ENCODE assay signal across 8 mouse cellular contexts in the genomic region with DNA sequence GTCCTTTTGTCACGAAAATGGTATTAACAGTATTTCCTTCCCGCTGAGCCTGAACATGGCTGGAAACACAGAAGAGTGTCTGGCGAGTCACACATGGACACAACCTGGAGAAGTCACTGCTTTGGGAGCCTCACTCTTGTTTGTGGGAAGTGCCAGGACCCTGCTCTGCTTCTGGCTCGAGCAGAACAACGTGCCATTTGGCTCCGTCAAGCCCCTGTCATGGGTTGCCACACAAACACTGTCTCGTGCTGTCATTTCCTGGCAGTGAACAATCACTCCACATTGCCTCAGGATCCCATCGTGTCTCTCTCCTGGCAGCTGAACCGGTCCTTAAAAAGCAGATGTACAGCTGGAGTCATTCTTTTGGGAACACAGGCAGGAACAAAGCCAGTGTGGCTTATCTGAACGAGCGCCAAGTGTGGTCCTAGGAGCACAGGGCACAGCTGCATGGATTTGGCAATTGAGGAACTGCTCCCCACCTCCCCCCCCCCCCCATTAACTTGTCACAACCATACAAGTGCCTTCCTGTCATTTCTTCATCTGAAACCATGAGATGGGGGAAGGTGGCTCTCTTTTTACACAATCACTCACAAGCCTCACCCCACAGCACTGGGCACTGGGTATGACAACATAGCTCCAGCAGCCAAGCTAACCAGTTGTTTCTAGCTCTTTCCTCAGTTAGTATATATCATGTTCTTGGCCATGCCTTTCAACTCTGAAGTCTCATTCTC. TPM values are rescaled to one million over a fixed set of nuclear protein-coding genes. Genes with fewer than 3 reads are reported as not detected.
DNase-seq lines count a peak whose midpoint lies in the region; ATAC-seq lines count a peak whose summit lies in the region.

No protein-coding gene starts in this region.

- H3K9me3 ChIP-seq in lung, embryonic 15.5 days = no peaks in the 10 kb centered on the region

- H3K4me2 ChIP-seq in lung, embryonic 15.5 days = peak overlapping the region; percentile 55

- H3K4me3 ChIP-seq in lung, embryonic 15.5 days = peak overlapping the region; percentile 24

- no peaks in the 10 kb centered on the region for H3K36me3 ChIP-seq in lung, embryonic 15.5 days

- H3K27ac ChIP-seq in lung, embryonic 15.5 days = peak overlapping the region; percentile 99

- H3K4me1 ChIP-seq in lung, embryonic 15.5 days = peaks cover 41% of the 10 kb centered on the region

- no peaks in the 10 kb centered on the region for H3K27me3 ChIP-seq in lung, embryonic 15.5 days

- peak; percentile 34 to 41 for ATAC-seq in hematopoietic stem cell, adult 5-6 weeks (replicated peaks in 1 of 2; ENCODE audit: insufficient read depth in 1 of 2, low FRiP score in 2 of 2, low TSS enrichment in 1 of 2, low read depth in 1 of 2, poor library complexity in 2 of 2, severe bottlenecking in 2 of 2)
- ATAC-seq in lung, embryonic 15.5 days (ENCODE audit: borderline replicate concordance, extremely low read depth, low FRiP score, low TSS enrichment) = peak; percentile 10; the same call in 1 of the 2 replicates
- peak; percentile 61 for ATAC-seq in neutrophil, adult 5-6 weeks (ENCODE audit: extremely low read depth, insufficient number of reproducible peaks, low FRiP score, poor library complexity, severe bottlenecking)

- WGBS in lung, embryonic 15.5 days = 12% methylated on average over 11 of the region's 11 CpGs

- peak; percentile 80 for DNase-seq in MEL-GATA-1-ER (ENCODE audit: extremely low read depth, low read depth)
- peak; percentile 73 for DNase-seq in cerebellum, adult 9-10 months
- DNase-seq in frontal cortex, adult 2 months (ENCODE audit: extremely low spot score in 1 of 2, low spot score in 1 of 2) = peak; percentile 19 to 39
- DNase-seq in layer of hippocampus, adult 9-10 months (ENCODE audit: low spot score) = peak; percentile 45
- peak; percentile 71 for DNase-seq in thymus, postnatal 25 days

- H3K9ac ChIP-seq in lung, embryonic 15.5 days = peak overlapping the region; percentile 21; the same call in 1 of the 2 replicates

RNA-seq across cellular contexts. Expression of a gene that starts 2.3 kb away (rescaled TPM):
- polyA plus RNA-seq in frontal cortex, adult 2 months (2012; rRNA removed) = 19.2 and 19.6 TPM in 2 replicates
- total RNA-seq in hematopoietic stem cell, adult 5-6 weeks (2017) = 53.2 and 68.7 TPM in 2 replicates
- polyA plus RNA-seq in lung, embryonic 15.5 days (2015; fragmentation: Nextera tagmentation; extraction: Ambion mirVana) = 33.7 and 36.6 TPM in 2 replicates
- total RNA-seq in neutrophil, adult 5-6 weeks (2017) = 33.0 and 38.8 TPM in 2 replicates

RNA-seq across cellular contexts. Expression of a gene that starts 34.9 kb away (rescaled TPM):
- 502 and 559 TPM in 2 replicates for polyA plus RNA-seq in frontal cortex, adult 2 months (2012; rRNA removed)
- total RNA-seq in hematopoietic stem cell, adult 5-6 weeks (2017) = 1,757 and 2,309 TPM in 2 replicates
- polyA plus RNA-seq in lung, embryonic 15.5 days (2015; fragmentation: Nextera tagmentation; extraction: Ambion mirVana) = 2,468 and 2,584 TPM in 2 replicates
- total RNA-seq in neutrophil, adult 5-6 weeks (2017) = 2,143 and 2,209 TPM in 2 replicates

RNA-seq across cellular contexts. Expression of a gene that starts 44.2 kb away (rescaled TPM):
- 0.69 and 1.8 TPM in 2 replicates for polyA plus RNA-seq in frontal cortex, adult 2 months (2012; rRNA removed)
- not detected in 2 replicates for total RNA-seq in hematopoietic stem cell, adult 5-6 weeks (2017)
- polyA plus RNA-seq in lung, embryonic 15.5 days (2015; fragmentation: Nextera tagmentation; extraction: Ambion mirVana) = 0.17 TPM in 1 of 2 replicates, not detected in the other
- not detected in 2 replicates for total RNA-seq in neutrophil, adult 5-6 weeks (2017)

RNA-seq across cellular contexts. Expression of a gene that starts 55.4 kb away (rescaled TPM):
- polyA plus RNA-seq in frontal cortex, adult 2 months (2012; rRNA removed) = 35.6 and 39.2 TPM in 2 replicates
- total RNA-seq in hematopoietic stem cell, adult 5-6 weeks (2017) = 21.5 and 25.4 TPM in 2 replicates
- 89.9 and 90.0 TPM in 2 replicates for polyA plus RNA-seq in lung, embryonic 15.5 days (2015; fragmentation: Nextera tagmentation; extraction: Ambion mirVana)
- total RNA-seq in neutrophil, adult 5-6 weeks (2017) = 16.7 and 19.3 TPM in 2 replicates

Comparison
In these comparisons a context has a peak if more than half of its experiments do, and no peak if none do; other contexts are left out.
1. Peak in every context shown above with its lines: DNase-seq, ATAC-seq, H3K4me3 ChIP-seq and H3K27ac ChIP-seq.
2. DNase-seq: peak in every context shown above with its lines; median percentile 80 in MEL-GATA-1-ER; 73 in cerebellum, adult 9-10 months; 71 in thymus, postnatal 25 days; 45 in layer of hippocampus, adult 9-10 months; 29 in frontal cortex, adult 2 months.
3. ATAC-seq: peak in every context shown above with its lines; median percentile 61 in neutrophil, adult 5-6 weeks; 38 in hematopoietic stem cell, adult 5-6 weeks; 10 in lung, embryonic 15.5 days.